Mouse (Mus musculus): Measurements from ENCODE around the gene Pak4. TPM values are rescaled to one million over a fixed set of nuclear protein-coding genes. Genes with fewer than 3 reads are reported as not detected.

Pak4 gene
- polyA plus RNA-seq, 1 experiment = 36.9 TPM

DNA sequence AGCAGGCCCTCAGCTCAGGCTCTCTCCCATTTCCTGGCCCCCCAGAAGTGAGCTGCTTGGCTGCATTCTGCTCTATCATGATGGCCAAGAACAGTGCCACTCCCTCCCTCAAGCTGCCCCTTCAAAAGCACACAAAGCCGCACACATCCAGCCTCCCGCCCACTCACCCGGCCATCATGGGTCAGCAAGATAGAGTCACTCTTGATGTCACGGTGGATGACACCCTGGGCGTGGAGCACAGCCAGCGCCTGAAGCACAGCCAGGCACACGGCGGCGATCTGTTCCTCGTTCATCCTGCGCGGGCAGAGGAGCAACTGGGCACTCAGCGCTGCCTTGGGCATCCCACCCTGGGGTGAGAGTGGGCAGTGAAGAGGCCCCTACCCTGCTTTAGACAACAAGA is 35.6 kb downstream of the Pak4 start:
- Histone ChIP-seq H3K4me1 (ENCODE audit: control insufficient read depth, insufficient read depth, low read length) (no peaks in the 10 kb centered on the region), H3K27me3 (replicated peaks; ENCODE audit: control insufficient read depth, insufficient read depth, low read length) (no peaks in the 10 kb centered on the region), H3K4me3 (ENCODE audit: insufficient read depth, low read depth, low read length) (no peak overlapping the region), H3K27ac (ENCODE audit: insufficient read depth, low read depth, low read length) (no peak overlapping the region), H3K36me3 (ENCODE audit: control insufficient read depth, insufficient read depth, low read length) (no peaks in the 10 kb centered on the region; the same call in 1 of the 2 replicates)
- 82% methylated on average over 13 of the region's 13 CpGs for WGBS
- DNase-seq = no peak
- TF ChIP-seq POLR2A (IDR thresholded peaks at IDR 0.05; ENCODE audit: low read depth, low read length) (no peak), CTCF (conservative IDR thresholded peaks at IDR 0.05; ENCODE audit: insufficient read depth, insufficient read length, low read depth, low read length) (no peak)

DNA sequence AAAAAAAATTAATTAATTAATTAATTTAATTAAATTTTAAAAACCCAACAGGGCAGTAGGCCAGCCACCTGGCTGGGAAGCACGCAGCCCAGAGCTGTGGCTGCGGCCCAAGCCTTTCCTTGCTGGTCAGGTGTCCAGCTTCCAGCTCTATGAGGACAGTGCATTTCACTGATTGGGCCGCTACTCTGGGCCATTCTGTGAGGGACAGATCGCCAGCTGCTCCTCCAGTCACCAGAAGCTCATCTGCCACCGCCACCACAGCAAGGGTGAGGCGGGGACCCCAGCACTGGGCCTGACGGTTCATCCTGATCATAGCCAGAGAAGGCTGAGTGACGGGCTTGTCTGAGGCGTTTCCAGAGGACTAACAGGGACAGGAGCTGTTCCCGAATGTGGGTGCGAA is 36.0 kb downstream of the Pak4 start:
- H3K36me3 ChIP-seq (ENCODE audit: control insufficient read depth, insufficient read depth, low read length) = no peaks in the 10 kb centered on the region; the same call in 1 of the 2 replicates
- H3K27me3 ChIP-seq (replicated peaks; ENCODE audit: control insufficient read depth, insufficient read depth, low read length) = no peaks in the 10 kb centered on the region
- DNase-seq = no peak
- H3K4me3 ChIP-seq (ENCODE audit: insufficient read depth, low read depth, low read length) = no peak overlapping the region
- WGBS = 83% methylated on average over 11 of the region's 11 CpGs
- no peak overlapping the region for H3K27ac ChIP-seq (ENCODE audit: insufficient read depth, low read depth, low read length)
- TF ChIP-seq POLR2A (IDR thresholded peaks at IDR 0.05; ENCODE audit: low read depth, low read length) (no peak), CTCF (conservative IDR thresholded peaks at IDR 0.05; ENCODE audit: insufficient read depth, insufficient read length, low read depth, low read length) (no peak)
- no peaks in the 10 kb centered on the region for H3K4me1 ChIP-seq (ENCODE audit: control insufficient read depth, insufficient read depth, low read length)

DNA sequence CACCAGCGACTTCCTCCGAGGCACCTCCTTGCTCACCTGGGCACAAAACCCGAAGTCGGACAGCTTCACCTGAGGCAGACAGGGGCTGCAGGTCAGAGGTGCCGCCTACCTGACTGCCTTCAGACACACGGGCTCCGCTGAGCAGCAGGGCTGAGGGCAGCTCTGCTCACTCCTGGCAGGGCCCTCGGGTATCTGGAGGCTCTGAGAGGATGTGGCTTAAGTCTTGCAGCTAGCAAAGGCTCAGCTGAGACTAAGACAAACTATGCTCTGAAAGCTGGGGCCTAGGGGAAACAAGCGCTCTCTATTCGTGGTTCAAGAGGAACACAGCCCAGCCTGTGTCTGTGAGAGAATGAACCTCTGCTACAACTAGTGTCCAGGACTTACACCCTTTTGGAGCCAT is 37.1 kb downstream of the Pak4 start:
- Histone ChIP-seq H3K27ac (ENCODE audit: insufficient read depth, low read depth, low read length) (no peak overlapping the region), H3K36me3 (ENCODE audit: control insufficient read depth, insufficient read depth, low read length) (no peaks in the 10 kb centered on the region; the same call in 1 of the 2 replicates), H3K4me1 (ENCODE audit: control insufficient read depth, insufficient read depth, low read length) (no peaks in the 10 kb centered on the region), H3K27me3 (replicated peaks; ENCODE audit: control insufficient read depth, insufficient read depth, low read length) (no peaks in the 10 kb centered on the region), H3K4me3 (ENCODE audit: insufficient read depth, low read depth, low read length) (no peak overlapping the region)
- TF ChIP-seq POLR2A (IDR thresholded peaks at IDR 0.05; ENCODE audit: low read depth, low read length) = no peak
- TF ChIP-seq CTCF (conservative IDR thresholded peaks at IDR 0.05; ENCODE audit: insufficient read depth, insufficient read length, low read depth, low read length) = no peak
- no peak for DNase-seq
- 89% methylated on average over 10 of the region's 10 CpGs for WGBS

DNA sequence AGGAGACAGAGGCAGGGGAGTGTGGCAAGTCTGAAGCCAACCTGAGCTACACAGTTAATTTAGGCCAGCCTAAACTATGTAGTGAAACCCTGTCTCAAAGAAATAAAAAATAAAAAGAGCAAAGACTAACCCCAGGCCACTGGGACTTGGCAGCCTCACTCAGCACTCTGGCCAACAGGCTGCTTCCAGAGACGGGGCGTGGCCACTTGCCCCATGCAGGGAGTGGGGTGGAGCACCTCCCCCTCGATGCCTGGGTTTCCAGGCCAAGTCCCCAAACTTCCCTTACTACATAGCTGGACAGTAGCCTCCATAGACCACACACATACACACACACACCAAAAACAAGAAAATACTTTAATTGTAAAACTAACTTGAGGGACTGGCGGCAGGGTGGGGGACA is 39.5 kb downstream of the Pak4 start:
- WGBS = 21% methylated on average over 4 of the region's 4 CpGs
- Histone ChIP-seq H3K4me1 (ENCODE audit: control insufficient read depth, insufficient read depth, low read length) (no peaks in the 10 kb centered on the region), H3K36me3 (ENCODE audit: control insufficient read depth, insufficient read depth, low read length) (no peaks in the 10 kb centered on the region; the same call in 1 of the 2 replicates), H3K27me3 (replicated peaks; ENCODE audit: control insufficient read depth, insufficient read depth, low read length) (no peaks in the 10 kb centered on the region), H3K27ac (ENCODE audit: insufficient read depth, low read depth, low read length) (peak overlapping the region; percentile 24; the same call in 1 of the 2 replicates), H3K4me3 (ENCODE audit: insufficient read depth, low read depth, low read length) (no peak overlapping the region)
- DNase-seq = peak; percentile 90
- TF ChIP-seq CTCF (conservative IDR thresholded peaks at IDR 0.05; ENCODE audit: insufficient read depth, insufficient read length, low read depth, low read length) (no peak), POLR2A (IDR thresholded peaks at IDR 0.05; ENCODE audit: low read depth, low read length) (no peak)

DNA sequence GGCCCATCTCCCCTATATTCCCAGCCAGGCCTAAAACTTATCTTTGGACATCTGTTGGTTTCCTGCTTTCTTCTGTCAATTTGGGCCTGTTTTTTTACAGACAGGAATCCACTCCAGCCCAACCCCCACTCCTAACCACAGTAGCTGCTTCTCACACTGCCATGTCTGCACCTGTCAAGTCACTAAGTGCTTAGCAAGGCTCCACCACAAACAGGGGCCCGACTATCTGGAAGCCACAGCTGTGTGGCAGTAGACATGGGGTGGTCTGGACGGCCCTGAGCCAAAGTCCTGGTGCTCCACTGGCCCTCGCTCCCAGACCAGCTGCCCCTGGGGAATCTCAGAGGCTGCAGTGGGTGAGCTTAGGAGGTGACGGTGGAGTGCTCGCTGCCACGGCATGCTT is 40.3 kb downstream of the Pak4 start:
- Histone ChIP-seq H3K4me1 (ENCODE audit: control insufficient read depth, insufficient read depth, low read length) (no peaks in the 10 kb centered on the region), H3K27me3 (replicated peaks; ENCODE audit: control insufficient read depth, insufficient read depth, low read length) (no peaks in the 10 kb centered on the region), H3K36me3 (ENCODE audit: control insufficient read depth, insufficient read depth, low read length) (no peaks in the 10 kb centered on the region; the same call in 1 of the 2 replicates), H3K27ac (ENCODE audit: insufficient read depth, low read depth, low read length) (no peak overlapping the region), H3K4me3 (ENCODE audit: insufficient read depth, low read depth, low read length) (no peak overlapping the region)
- WGBS = 78% methylated on average over 6 of the region's 6 CpGs
- DNase-seq = no peak
- TF ChIP-seq CTCF (conservative IDR thresholded peaks at IDR 0.05; ENCODE audit: insufficient read depth, insufficient read length, low read depth, low read length) = no peak
- no peak for TF ChIP-seq POLR2A (IDR thresholded peaks at IDR 0.05; ENCODE audit: low read depth, low read length)

DNA sequence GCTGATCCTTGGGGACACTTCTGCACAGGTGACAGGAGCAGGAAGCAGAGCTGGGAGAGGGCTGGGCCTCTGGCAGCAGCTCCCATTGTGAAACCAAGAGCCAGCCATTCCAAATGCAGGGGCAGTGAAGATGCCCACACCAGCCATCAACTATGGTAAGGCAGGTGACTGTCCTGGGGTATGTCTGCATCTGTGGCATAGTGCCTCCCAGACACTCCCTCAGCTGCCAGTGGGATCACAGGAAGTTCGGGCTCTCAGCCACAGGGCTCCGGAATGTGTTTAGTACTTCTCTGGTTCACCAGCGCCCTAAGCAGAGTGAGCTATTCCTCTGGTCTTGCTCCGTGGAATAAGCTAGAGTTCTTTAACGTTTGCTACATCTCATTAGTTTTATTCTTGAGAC is 40.9 kb downstream of the Pak4 start:
- WGBS = 49% methylated on average over 5 of the region's 5 CpGs
- Histone ChIP-seq H3K4me1 (ENCODE audit: control insufficient read depth, insufficient read depth, low read length) (no peaks in the 10 kb centered on the region), H3K27me3 (replicated peaks; ENCODE audit: control insufficient read depth, insufficient read depth, low read length) (no peaks in the 10 kb centered on the region), H3K27ac (ENCODE audit: insufficient read depth, low read depth, low read length) (no peak overlapping the region), H3K4me3 (ENCODE audit: insufficient read depth, low read depth, low read length) (no peak overlapping the region), H3K36me3 (ENCODE audit: control insufficient read depth, insufficient read depth, low read length) (no peaks in the 10 kb centered on the region; the same call in 1 of the 2 replicates)
- DNase-seq = no peak
- no peak for TF ChIP-seq POLR2A (IDR thresholded peaks at IDR 0.05; ENCODE audit: low read depth, low read length)
- no peak for TF ChIP-seq CTCF (conservative IDR thresholded peaks at IDR 0.05; ENCODE audit: insufficient read depth, insufficient read length, low read depth, low read length)

DNA sequence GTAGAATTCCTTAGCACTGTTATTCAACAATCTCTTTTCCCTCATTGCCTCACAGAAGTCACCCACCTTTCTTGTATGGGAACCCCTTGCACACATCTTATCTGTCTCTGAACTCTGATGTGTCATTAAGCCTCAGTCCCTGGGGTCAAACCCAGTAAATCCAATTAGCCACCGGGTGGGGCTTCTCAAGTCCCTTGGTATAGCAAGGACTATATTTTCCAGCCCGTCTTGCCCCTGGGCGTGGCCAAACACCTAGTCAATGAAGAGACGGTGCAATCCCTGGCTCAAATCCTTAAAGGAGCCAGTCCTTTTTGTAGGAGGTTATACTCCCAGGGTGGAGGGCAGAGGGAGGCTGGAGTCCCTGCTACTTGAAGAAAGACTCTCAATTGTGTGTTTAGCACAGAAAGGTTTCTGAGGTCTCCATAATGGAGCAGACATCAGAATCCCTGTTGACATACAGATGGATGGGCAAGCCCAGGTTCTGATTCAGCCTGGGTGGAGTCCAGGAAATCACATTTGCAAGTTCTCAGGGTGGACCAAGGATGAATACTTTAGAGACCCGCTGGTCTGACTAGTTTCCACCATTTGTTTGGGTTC is 41.9 kb downstream of the Pak4 start:
- Histone ChIP-seq H3K27me3 (replicated peaks; ENCODE audit: control insufficient read depth, insufficient read depth, low read length) (no peaks in the 10 kb centered on the region), H3K27ac (ENCODE audit: insufficient read depth, low read depth, low read length) (no peak overlapping the region), H3K4me1 (ENCODE audit: control insufficient read depth, insufficient read depth, low read length) (no peaks in the 10 kb centered on the region), H3K4me3 (ENCODE audit: insufficient read depth, low read depth, low read length) (no peak overlapping the region), H3K36me3 (ENCODE audit: control insufficient read depth, insufficient read depth, low read length) (no peaks in the 10 kb centered on the region; the same call in 1 of the 2 replicates)
- TF ChIP-seq POLR2A (IDR thresholded peaks at IDR 0.05; ENCODE audit: low read depth, low read length) (no peak), CTCF (conservative IDR thresholded peaks at IDR 0.05; ENCODE audit: insufficient read depth, insufficient read length, low read depth, low read length) (no peak)
- DNase-seq = no peak
- WGBS = 17% methylated on average over 5 of the region's 5 CpGs
